Mouse (Mus musculus) midbrain, embryonic 14.5 days (tissue): ENCODE data around the gene Clcn2. TPM values are rescaled to one million over a fixed set of nuclear protein-coding genes. Genes with fewer than 3 reads are reported as not detected.

Experiments used
- ATAC-seq: fragments of 200-750 bp; cut with Nextera tagmentation; 2 replicates; pipeline ENCODE4 v1.8.0; 2017; ENCODE audit warnings: moderate number of reproducible peaks, moderate library complexity; ENCODE audit not compliant: low FRiP score, low TSS enrichment
- DNase-seq: peaks from one replicate; pipeline ENCODE4 v3.0.0-alpha.2; 2015
- H3K27ac ChIP-seq: fragments of 300-500 bp; sonication (generic); replicated peaks from 2 replicates; pipeline ENCODE4 v1.5.1; 2014; ENCODE audit warnings: mild to moderate bottlenecking, low read depth, low read length, moderate library complexity
- H3K27me3 ChIP-seq: fragments of 300-500 bp; sonication (generic); 2 replicates; pipeline ENCODE4 v1.6.1; 2014; ENCODE audit warnings: low read length, control low read depth, mixed read lengths; ENCODE audit not compliant: control insufficient read depth, insufficient read depth
- H3K36me3 ChIP-seq: fragments of 300-500 bp; sonication (generic); 2 replicates; pipeline ENCODE4 v1.6.1; 2014; ENCODE audit warnings: low read length, control low read depth; ENCODE audit not compliant: control insufficient read depth, insufficient read depth
- H3K4me1 ChIP-seq: fragments of 300-500 bp; sonication (generic); 2 replicates; pipeline ENCODE4 v1.6.1; 2014; ENCODE audit warnings: mild to moderate bottlenecking, antibody characterized with exemption, low read length, control low read depth; ENCODE audit not compliant: control insufficient read depth, insufficient read depth
- H3K4me2 ChIP-seq: fragments of 300-500 bp; sonication (generic); 2 replicates; pipeline ENCODE4 v1.6.1; 2014; ENCODE audit warnings: mild to moderate bottlenecking, low read length, moderate library complexity
- H3K4me3 ChIP-seq: fragments of 300-500 bp; sonication (generic); replicated peaks from 2 replicates; pipeline ENCODE4 v1.5.1; 2014; ENCODE audit warnings: low read depth, low read length
- H3K9ac ChIP-seq: fragments of 300-500 bp; sonication (generic); replicated peaks from 2 replicates; pipeline ENCODE4 v1.6.1; 2014; ENCODE audit warnings: mild to moderate bottlenecking, low read length, moderate library complexity
- H3K9me3 ChIP-seq: fragments of 300-500 bp; sonication (generic); 2 replicates; pipeline ENCODE4 v1.6.1; 2016; ENCODE audit warnings: low read length, control low read depth, mixed read lengths; ENCODE audit not compliant: control insufficient read depth
- WGBS: fragments of 180-500 bp; shearing (Covaris S2); extraction: QIAGEN DNeasy Blood & Tissue Kit; methylation state at CpG from one replicate; pipeline ENCODE4 v1.1.7; 2014; 5-methylcytosine and 5-hydroxymethylcytosine counted together
- polyA plus RNA-seq: library from polyadenylated mRNA; unstranded; fragments of >200 nt; fragmentation: Nextera tagmentation; extraction: Ambion mirVana; gene quantifications from 2 replicates; pipeline ENCODE4 v1.2.1, GENCODE M21; 2014

Gene Clcn2
- polyA plus RNA-seq, 1 experiment from 2014 or later, result 27.2 TPM

DNA sequence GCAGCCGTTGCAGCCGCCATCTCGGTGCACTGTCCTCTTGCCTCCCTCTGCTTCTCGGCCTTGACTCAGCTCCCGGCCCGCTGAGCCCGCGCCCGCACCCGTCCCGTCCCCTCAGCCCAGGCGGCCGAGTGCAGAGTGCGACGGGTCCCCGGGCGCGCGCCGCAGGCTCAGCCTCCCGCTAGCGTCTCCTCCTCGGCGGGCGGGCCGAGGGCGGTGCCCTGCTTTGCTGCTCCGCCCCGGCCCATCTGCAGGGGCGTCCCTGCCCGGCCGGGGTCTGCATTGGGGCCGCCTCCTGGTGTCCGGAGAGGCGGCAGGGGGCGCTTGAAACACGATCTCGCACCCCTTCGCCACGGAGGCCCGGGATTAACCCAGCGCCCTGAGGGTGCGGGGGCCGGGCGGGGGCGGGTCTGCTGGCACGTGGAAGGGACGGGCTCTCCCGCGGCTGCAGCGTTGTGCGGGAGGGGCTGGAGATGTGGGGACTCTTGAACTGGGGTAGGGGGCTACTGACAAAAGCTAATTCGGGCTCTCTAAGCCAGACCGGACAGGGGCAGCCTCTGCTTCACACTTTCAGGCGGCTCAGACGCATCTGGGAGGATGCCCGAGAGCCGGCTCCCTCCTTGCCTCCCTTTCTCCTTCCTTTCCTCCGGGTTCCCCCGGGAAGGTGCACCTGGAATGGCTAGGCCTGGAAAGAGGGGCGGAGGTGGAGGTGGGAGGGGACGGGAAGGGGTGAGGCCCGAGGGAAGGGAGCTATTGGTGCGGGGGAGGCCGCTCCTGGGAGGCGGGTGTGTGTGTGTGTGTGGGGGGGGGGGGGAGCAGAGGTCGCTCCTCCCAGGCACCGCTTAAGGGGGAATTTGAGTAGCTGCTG lies 1.3 kb downstream of the Clcn2 start:
- DNase-seq, result peak; percentile 92
- H3K4me3 ChIP-seq, result peak overlapping the region; percentile 66
- WGBS, result 1% methylated on average over 68 of the region's 68 CpGs
- H3K9ac ChIP-seq, result peak overlapping the region; percentile 78
- H3K4me1 ChIP-seq, result peaks cover 31% of the 10 kb centered on the region
- H3K4me2 ChIP-seq, result peak overlapping the region; percentile 94
- no peaks in the 10 kb centered on the region for H3K27me3 ChIP-seq
- peaks cover 34% of the 10 kb centered on the region for H3K36me3 ChIP-seq
- H3K27ac ChIP-seq, result peak overlapping the region; percentile 89
- no peaks in the 10 kb centered on the region for H3K9me3 ChIP-seq
- peak; percentile 85 for ATAC-seq

GRCm38 (mm10) chr16:20715566-20715965 lies 2.0 kb downstream of the Clcn2 start:
- Histone ChIP-seq H3K4me3 (peak overlapping the region; percentile 66), H3K4me1 (peaks cover 31% of the 10 kb centered on the region), H3K27me3 (no peaks in the 10 kb centered on the region), H3K4me2 (peak overlapping the region; percentile 94), H3K9ac (peak overlapping the region; percentile 78), H3K27ac (peak overlapping the region; percentile 89), H3K9me3 (no peaks in the 10 kb centered on the region), H3K36me3 (peaks cover 34% of the 10 kb centered on the region)
- no peak for DNase-seq
- WGBS, result 0% methylated on average over 12 of the region's 12 CpGs
- ATAC-seq, result no peak

DNA sequence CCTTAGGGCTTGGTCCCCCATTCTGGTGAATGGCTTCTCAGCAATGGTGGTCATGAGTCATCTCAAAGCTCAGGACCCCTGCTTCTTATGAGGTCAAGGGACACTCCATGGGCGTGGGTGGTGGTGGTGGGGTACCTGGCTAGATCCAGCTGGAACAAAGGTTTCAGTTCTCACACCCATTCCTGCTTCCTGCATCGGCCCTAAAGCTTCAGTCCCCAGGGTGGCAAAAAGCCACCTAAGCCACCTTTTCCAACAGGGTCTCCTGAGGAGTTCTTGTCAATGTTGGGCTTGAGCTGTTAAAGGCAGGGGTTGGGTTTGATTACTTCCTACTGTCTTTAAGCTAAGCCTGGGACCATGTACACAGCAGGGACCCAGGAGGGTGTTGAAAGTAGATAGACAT lies 2.4 kb downstream of the Clcn2 start:
- Histone ChIP-seq H3K4me3 (peak overlapping the region; percentile 66), H3K27ac (no peak overlapping the region; the same call in 1 of the 2 replicates), H3K9me3 (no peaks in the 10 kb centered on the region), H3K4me1 (peaks cover 31% of the 10 kb centered on the region), H3K36me3 (peaks cover 34% of the 10 kb centered on the region), H3K4me2 (peak overlapping the region; percentile 94), H3K9ac (peak overlapping the region; percentile 78), H3K27me3 (no peaks in the 10 kb centered on the region)
- 54% methylated on average over 2 of the region's 2 CpGs for WGBS
- DNase-seq, result no peak
- no peak for ATAC-seq

DNA sequence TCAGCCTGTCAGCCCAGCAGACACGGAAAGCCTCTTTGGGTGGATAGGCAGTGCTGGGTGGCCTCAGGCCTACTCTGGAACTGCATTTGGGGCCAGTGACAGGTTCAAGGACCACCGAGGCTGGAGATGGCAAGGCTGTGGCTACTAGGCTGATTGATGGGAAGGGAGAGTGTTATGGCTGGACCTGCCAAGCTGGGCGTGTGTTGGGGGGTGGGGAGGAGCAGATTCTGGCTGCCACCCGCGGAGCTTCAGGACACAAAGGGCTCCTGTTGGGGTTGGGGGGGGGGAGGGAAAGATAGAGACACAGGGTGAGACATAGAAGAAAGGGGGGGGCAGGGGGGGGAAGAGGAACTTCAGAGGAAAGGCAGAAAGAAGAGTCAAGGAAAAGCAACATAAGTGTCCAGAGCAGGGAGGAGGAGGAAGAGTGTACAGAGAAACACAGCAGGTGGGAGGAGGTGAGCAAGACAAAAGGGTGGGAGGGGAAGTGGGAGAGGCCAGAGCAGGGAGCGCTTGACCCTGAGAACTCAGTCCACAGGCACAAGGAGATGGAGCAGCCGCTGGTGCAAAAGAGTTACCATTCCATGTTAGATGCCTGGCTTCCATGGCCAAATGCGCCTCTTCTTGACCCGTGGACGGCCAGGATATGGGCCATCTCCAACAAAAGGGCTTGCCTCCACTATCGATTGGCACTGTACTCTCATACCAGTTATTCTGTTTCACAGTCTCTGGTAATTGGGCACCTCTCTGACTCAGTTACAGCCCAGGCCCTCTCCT lies 3.1 kb downstream of the Clcn2 start:
- peak overlapping the region; percentile 78; the same call in 1 of the 2 replicates for H3K9ac ChIP-seq
- no peaks in the 10 kb centered on the region for H3K27me3 ChIP-seq
- no peak overlapping the region for H3K27ac ChIP-seq
- H3K9me3 ChIP-seq, result no peaks in the 10 kb centered on the region
- ATAC-seq (no peak), DNase-seq (no peak)
- peak overlapping the region; percentile 66 for H3K4me3 ChIP-seq
- peaks cover 37% of the 10 kb centered on the region for H3K36me3 ChIP-seq
- H3K4me1 ChIP-seq, result peaks cover 31% of the 10 kb centered on the region
- 11% methylated on average over 11 of the region's 11 CpGs for WGBS
- H3K4me2 ChIP-seq, result peak overlapping the region; percentile 94

GRCm38 (mm10) chr16:20712889-20713288 lies 4.7 kb downstream of the Clcn2 start:
- no peak overlapping the region for H3K9ac ChIP-seq
- H3K27me3 ChIP-seq, result no peaks in the 10 kb centered on the region
- no peak for DNase-seq
- H3K27ac ChIP-seq, result no peak overlapping the region
- H3K4me1 ChIP-seq, result peaks cover 25% of the 10 kb centered on the region
- H3K4me2 ChIP-seq, result no peak overlapping the region
- 92% methylated on average over 7 of the region's 7 CpGs for WGBS
- no peaks in the 10 kb centered on the region for H3K9me3 ChIP-seq
- peaks cover 53% of the 10 kb centered on the region for H3K36me3 ChIP-seq
- no peak overlapping the region for H3K4me3 ChIP-seq
- no peak for ATAC-seq

DNA sequence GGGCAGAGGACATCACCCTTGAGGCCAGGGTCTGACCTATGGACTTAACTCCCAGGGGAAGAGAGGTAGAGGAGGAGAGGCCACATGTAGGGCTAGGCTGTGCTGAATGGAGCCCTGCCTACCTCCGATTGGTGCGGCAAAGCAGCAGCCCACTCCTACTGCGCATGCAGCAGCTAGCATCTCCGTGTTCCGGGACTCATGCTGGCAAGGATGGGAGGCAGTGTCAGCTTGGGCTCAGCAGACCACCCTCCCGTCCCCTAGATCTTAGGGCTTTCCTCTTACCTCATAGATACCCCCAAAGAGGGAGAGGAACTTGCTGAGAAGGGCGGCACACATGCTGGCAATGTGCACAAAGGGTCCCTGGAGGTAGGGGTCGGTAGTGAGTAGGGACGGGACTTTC lies 5.4 kb downstream of the Clcn2 start:
- ATAC-seq (no peak), DNase-seq (no peak)
- Histone ChIP-seq H3K4me2 (no peak overlapping the region), H3K36me3 (peaks cover 60% of the 10 kb centered on the region), H3K27me3 (no peaks in the 10 kb centered on the region), H3K9me3 (no peaks in the 10 kb centered on the region), H3K9ac (no peak overlapping the region), H3K27ac (no peak overlapping the region), H3K4me3 (no peak overlapping the region), H3K4me1 (peaks cover 25% of the 10 kb centered on the region)
- 76% methylated on average over 9 of the region's 9 CpGs for WGBS

DNA sequence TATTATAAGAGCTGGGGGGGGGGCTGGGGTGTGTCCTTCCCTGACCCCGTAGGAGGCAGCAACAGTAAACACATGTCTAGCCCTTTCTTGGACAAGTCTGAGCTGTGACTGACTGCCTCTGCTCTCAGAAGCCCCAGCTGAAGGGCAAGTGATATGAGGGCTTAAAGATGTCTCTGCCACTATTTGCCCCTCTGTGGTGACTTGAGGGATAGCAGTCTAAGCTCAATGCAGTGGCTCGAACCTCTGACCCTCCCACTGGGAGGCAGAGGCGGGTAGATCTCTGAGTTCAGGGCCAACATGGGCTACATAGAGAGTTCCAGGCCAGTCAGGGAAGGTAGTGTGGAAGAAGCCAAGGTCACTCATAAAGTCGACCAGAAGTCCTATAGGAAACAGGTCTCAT lies 6.7 kb downstream of the Clcn2 start:
- peaks cover 20% of the 10 kb centered on the region for H3K4me1 ChIP-seq
- no peak for DNase-seq
- no peak overlapping the region for H3K9ac ChIP-seq
- no peak overlapping the region for H3K4me3 ChIP-seq
- H3K27me3 ChIP-seq, result no peaks in the 10 kb centered on the region
- H3K36me3 ChIP-seq, result peaks cover 70% of the 10 kb centered on the region
- H3K9me3 ChIP-seq, result no peaks in the 10 kb centered on the region
- no peak overlapping the region for H3K27ac ChIP-seq
- ATAC-seq, result no peak
- H3K4me2 ChIP-seq, result no peak overlapping the region
- 84% methylated on average over 4 of the region's 4 CpGs for WGBS

DNA sequence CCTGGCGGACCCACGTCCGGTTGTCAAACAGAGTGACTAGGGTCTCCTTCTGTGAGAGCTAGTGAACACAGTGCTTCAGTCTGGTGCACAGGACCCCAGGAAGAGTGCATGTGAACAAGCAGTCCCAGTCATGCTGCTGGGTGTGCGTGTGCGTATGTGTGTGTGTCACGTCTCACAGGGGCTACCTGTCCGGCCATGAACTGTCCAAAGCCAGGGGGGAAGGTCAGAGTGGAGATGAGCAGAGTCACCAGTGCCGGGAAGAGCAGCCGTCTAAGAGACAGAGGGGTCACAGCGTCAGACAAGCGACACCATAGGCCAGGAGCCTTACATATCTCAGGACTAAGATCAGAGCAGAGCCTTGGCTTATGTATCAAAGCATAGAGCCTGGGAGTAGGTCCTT lies 7.2 kb downstream of the Clcn2 start:
- ATAC-seq, result no peak
- Histone ChIP-seq H3K9ac (no peak overlapping the region), H3K4me3 (no peak overlapping the region), H3K4me2 (no peak overlapping the region), H3K4me1 (peaks cover 16% of the 10 kb centered on the region), H3K27ac (no peak overlapping the region), H3K36me3 (peaks cover 73% of the 10 kb centered on the region), H3K27me3 (no peaks in the 10 kb centered on the region), H3K9me3 (no peaks in the 10 kb centered on the region)
- 94% methylated on average over 11 of the region's 11 CpGs for WGBS
- DNase-seq, result no peak
